Mouse (Mus musculus) kidney, embryonic 14.5 days (tissue): ENCODE measurements around the gene Gadl1. TPM values are rescaled to one million over a fixed set of nuclear protein-coding genes. Genes with fewer than 3 reads are reported as not detected.
A peak's percentile ranks its signal among the peaks of the same experiment; 100 is the strongest.

Experiments used
- ATAC-seq: fragments of 200-750 bp; cut with Nextera tagmentation; 2 replicates; pipeline ENCODE4 v1.8.0; 2017; ENCODE audit warnings: moderate number of reproducible peaks, mild to moderate bottlenecking, moderate TSS enrichment, moderate library complexity; ENCODE audit not compliant: low FRiP score, low TSS enrichment
- H3K27ac ChIP-seq: fragments of 300-500 bp; sonication (generic); 2 replicates; pipeline ENCODE4 v1.5.1; 2014; ENCODE audit warnings: low read depth, mild to moderate bottlenecking, low read length, moderate library complexity, mixed read lengths
- H3K27me3 ChIP-seq: fragments of 300-500 bp; sonication (generic); 2 replicates; pipeline ENCODE4 v1.6.1; 2014; ENCODE audit warnings: mild to moderate bottlenecking, low read length; ENCODE audit not compliant: control insufficient read depth, insufficient read depth
- H3K36me3 ChIP-seq: fragments of 300-500 bp; sonication (generic); 2 replicates; pipeline ENCODE4 v1.6.1; 2014; ENCODE audit warnings: low read length, mixed read lengths; ENCODE audit not compliant: control insufficient read depth, insufficient read depth
- H3K4me1 ChIP-seq: fragments of 300-500 bp; sonication (generic); 2 replicates; pipeline ENCODE4 v1.6.1; 2014; ENCODE audit warnings: low read length, mixed read lengths; ENCODE audit not compliant: control insufficient read depth, insufficient read depth
- H3K4me2 ChIP-seq: fragments of 300-500 bp; sonication (generic); replicated peaks from 2 replicates; pipeline ENCODE4 v1.6.1; 2014; ENCODE audit warnings: low read depth, mild to moderate bottlenecking, low read length
- H3K4me3 ChIP-seq: fragments of 300-500 bp; sonication (generic); 2 replicates; pipeline ENCODE4 v1.5.1; 2014; ENCODE audit warnings: mild to moderate bottlenecking, low read length
- H3K9ac ChIP-seq: fragments of 300-500 bp; sonication (generic); 2 replicates; pipeline ENCODE4 v1.6.1; 2014; ENCODE audit warnings: low read depth, mild to moderate bottlenecking, low read length, moderate library complexity
- H3K9me3 ChIP-seq: fragments of 300-500 bp; sonication (generic); 2 replicates; pipeline ENCODE4 v1.6.1; 2016; ENCODE audit warnings: low read length; ENCODE audit not compliant: control insufficient read depth
- WGBS: fragments of 180-500 bp; shearing (Covaris S2); extraction: QIAGEN DNeasy Blood & Tissue Kit; methylation state at CpG from one replicate; pipeline ENCODE4 v1.1.7; 2014; 5-methylcytosine and 5-hydroxymethylcytosine counted together
- polyA plus RNA-seq: library from polyadenylated mRNA; unstranded; fragments of >200 nt; fragmentation: Nextera tagmentation; extraction: Ambion mirVana; gene quantifications from 2 replicates; pipeline ENCODE4 v1.2.1, GENCODE M21; 2014

Gene Gadl1
- polyA plus RNA-seq, 1 experiment from 2014 or later, result 0.60 TPM

DNA sequence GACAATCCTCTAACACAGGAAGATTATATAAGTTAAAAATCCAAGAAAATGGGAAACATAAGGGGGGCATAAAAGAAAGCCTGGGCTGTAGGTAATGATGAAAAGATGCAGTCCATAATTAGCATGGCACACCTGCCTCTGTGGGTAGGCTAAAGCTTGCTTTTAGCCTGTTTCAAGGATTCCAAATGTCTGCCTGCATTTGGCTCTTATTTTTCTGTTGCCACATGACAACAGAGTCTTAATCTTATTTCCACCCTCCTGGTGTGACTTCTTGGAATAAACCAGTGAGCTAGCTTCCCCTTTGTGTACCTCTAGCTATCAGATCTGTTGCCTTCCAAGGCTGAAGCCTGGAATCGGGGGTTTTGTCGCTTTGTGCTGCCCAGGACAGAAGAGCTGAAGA is 69.2 kb downstream of the Gadl1 start:
- H3K9me3 ChIP-seq, result no peaks in the 10 kb centered on the region
- no peak overlapping the region for H3K9ac ChIP-seq
- WGBS, result 82% methylated on average over 2 of the region's 2 CpGs
- H3K4me1 ChIP-seq, result no peaks in the 10 kb centered on the region
- H3K36me3 ChIP-seq, result no peaks in the 10 kb centered on the region
- H3K27me3 ChIP-seq, result no peaks in the 10 kb centered on the region
- H3K27ac ChIP-seq, result no peak overlapping the region
- H3K4me2 ChIP-seq, result no peak overlapping the region
- no peak for ATAC-seq
- H3K4me3 ChIP-seq, result no peak overlapping the region

DNA sequence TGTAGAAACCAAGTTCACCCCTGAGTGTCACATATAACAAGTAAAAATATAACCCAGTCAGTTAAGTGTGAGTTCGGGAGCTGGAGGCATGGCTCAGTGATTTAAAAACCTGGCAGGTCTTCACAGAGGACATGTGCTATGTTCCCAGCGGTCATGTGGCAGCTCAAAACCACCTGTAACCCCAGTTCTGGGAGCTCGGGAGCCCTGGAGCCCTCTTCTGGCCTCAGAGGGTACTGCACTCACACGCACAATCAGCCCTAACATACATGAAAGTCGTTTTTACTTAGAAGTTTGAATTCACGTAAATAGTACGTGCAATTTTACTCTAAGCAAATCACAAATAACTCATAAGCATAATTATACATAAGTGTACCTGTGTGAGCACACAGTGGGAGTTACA is 81.4 kb downstream of the Gadl1 start:
- WGBS, result 91% methylated on average over 7 of the region's 7 CpGs
- Histone ChIP-seq H3K4me1 (no peaks in the 10 kb centered on the region), H3K4me3 (no peak overlapping the region), H3K9ac (no peak overlapping the region), H3K9me3 (no peaks in the 10 kb centered on the region), H3K36me3 (no peaks in the 10 kb centered on the region), H3K27ac (no peak overlapping the region), H3K27me3 (no peaks in the 10 kb centered on the region), H3K4me2 (no peak overlapping the region)
- no peak for ATAC-seq

DNA sequence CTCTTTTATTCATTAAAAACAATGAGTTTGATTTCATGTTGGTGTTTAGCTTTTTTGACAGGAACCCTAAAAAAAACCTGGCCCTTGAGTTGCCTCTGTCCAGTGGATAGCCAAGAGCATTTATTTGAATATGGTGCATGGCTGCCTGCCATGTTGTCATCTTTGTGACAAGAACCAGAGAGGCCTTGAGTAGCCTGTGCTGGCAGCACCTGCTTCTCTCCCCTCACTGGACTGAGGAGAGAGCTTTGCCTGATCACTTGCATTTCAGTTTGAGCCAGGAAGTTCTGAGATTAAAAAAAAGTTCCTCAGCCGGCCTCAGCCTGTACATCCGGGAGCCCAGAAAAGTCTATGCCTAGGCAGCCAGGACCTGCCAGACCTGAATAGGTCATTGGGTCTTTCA is 85.5 kb downstream of the Gadl1 start:
- Histone ChIP-seq H3K9me3 (no peaks in the 10 kb centered on the region), H3K4me3 (no peak overlapping the region), H3K27ac (no peak overlapping the region), H3K9ac (no peak overlapping the region), H3K4me1 (no peaks in the 10 kb centered on the region), H3K4me2 (no peak overlapping the region), H3K36me3 (no peaks in the 10 kb centered on the region), H3K27me3 (no peaks in the 10 kb centered on the region)
- WGBS, result 62% methylated on average over 2 of the region's 2 CpGs
- 0 out of 2 replicates have a peak, but pooled peaks have one; percentile 43 for ATAC-seq

DNA sequence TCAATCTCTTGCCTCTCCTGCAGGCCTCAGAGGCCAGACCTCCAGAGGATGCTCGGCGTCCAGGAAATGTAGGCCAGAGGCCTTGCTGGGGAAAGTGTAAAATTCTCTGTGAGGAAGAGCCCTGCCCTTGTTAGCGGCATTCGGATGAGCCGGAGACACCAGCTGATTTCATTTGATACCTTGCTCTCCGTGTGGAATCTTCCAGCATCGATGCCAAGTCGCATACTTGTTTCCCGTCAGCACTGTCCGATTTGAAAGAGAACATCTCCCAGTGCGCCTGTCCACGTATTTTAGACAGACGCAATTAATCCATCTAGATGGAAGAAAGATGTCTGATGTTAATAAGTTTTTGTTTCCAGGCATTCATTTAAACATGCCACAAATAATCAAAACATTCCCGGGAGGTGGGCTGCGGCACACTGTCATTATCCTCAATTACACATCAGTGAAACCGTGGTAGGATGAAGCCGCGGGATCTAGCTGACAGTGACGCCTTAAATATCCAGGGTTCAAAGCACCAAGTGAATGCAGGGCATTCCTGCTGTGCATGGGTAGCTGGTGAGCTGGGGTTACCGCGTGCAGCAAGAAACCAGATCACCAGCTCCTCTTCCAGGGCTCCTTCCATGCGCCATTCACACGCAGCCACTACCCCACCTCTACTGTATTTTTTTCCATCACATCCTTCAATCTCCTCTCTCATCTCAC is 86.8 kb downstream of the Gadl1 start:
- no peak for ATAC-seq
- WGBS, result 79% methylated on average over 23 of the region's 23 CpGs

DNA sequence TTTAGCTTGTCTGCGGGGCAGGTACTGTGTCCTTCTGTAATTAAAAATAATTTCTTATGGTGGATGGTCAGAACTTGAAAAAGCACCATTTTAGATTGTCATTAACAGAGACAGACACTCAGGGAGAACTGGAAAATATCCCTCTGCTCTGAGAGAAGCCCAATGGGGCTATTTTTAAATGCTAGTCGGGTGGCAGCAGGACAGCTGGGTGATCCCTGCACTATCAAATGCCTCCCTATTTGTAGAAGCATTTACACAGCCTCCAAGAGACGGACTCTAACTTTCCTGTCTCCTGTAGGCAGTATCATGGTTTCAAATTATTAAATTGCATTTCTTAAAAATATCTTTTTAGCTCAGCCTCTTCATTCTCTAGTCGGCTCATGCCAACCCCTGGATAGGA is 89.1 kb downstream of the Gadl1 start:
- 78% methylated on average over 4 of the region's 4 CpGs for WGBS
- H3K4me3 ChIP-seq, result no peak overlapping the region
- H3K36me3 ChIP-seq, result no peaks in the 10 kb centered on the region
- ATAC-seq, result no peak
- no peaks in the 10 kb centered on the region for H3K9me3 ChIP-seq
- no peak overlapping the region for H3K27ac ChIP-seq
- no peaks in the 10 kb centered on the region for H3K4me1 ChIP-seq
- H3K4me2 ChIP-seq, result no peak overlapping the region
- no peaks in the 10 kb centered on the region; the same call in 1 of the 2 replicates for H3K27me3 ChIP-seq
- no peak overlapping the region for H3K9ac ChIP-seq

More for the DNA sequence above, 86.8 kb downstream of the Gadl1 start:
- H3K9me3 ChIP-seq, result no peaks in the 10 kb centered on the region
- H3K9ac ChIP-seq, result no peak overlapping the region
- H3K27me3 ChIP-seq, result no peaks in the 10 kb centered on the region
- H3K27ac ChIP-seq, result no peak overlapping the region
- H3K36me3 ChIP-seq, result no peaks in the 10 kb centered on the region
- no peak overlapping the region for H3K4me2 ChIP-seq
- no peak overlapping the region for H3K4me3 ChIP-seq
- no peaks in the 10 kb centered on the region for H3K4me1 ChIP-seq

DNA sequence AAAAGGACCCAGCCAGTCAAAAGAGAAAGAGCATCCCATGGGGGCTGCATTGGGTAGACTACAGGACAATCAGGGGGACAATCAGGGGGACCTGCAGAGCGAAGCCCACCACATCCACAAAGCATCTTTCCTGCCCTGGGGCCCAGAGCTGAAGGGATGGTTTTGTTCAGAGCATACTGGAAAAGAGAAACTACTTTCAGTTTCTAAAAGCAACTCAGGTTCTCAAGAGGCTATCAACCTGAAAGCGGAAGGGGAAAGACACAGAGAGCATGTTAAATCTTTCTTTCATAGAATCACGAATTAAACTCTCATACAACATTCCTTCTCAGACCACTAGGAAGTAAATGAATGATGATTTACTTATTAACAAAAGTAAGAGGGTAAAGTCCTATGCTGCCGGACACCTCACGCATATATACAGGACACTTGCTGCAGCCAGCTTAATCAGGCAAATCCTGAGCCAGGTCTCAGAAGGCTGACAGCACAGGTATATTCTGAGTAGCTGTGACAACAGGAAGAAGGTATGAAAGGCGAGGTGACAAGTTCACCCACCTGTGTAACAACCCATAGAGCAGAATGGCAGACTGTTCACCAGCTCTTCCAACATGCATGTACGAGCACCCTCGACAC is 90.2 kb downstream of the Gadl1 start:
- Histone ChIP-seq H3K4me3 (no peak overlapping the region), H3K9ac (no peak overlapping the region), H3K4me1 (no peaks in the 10 kb centered on the region), H3K36me3 (no peaks in the 10 kb centered on the region), H3K9me3 (no peaks in the 10 kb centered on the region), H3K27me3 (no peaks in the 10 kb centered on the region; the same call in 1 of the 2 replicates), H3K27ac (no peak overlapping the region), H3K4me2 (no peak overlapping the region)
- 83% methylated on average over 8 of the region's 8 CpGs for WGBS
- ATAC-seq, result no peak

DNA sequence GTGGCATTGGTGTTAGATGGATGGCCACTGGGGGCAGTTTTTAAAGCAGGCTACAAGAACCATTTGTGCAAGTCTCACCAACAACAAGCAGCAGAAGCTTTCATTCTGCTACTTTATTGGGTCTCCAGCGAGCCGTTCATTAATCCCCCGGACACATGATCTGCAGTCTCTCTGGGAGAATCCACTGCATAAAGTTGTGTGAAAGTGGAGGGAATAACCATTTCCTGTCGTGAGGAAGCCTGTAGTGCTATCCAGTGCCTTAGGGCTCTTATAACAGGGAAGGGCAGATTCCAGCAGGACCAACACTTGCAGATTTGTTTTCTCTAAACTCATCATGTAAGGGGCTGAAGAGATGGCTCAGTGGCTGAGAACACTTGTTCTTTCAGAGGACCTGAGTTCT is 104.7 kb downstream of the Gadl1 start:
- H3K27ac ChIP-seq, result no peak overlapping the region
- no peaks in the 10 kb centered on the region for H3K9me3 ChIP-seq
- H3K27me3 ChIP-seq, result no peaks in the 10 kb centered on the region
- no peak for ATAC-seq
- WGBS, result 21% methylated on average over 4 of the region's 4 CpGs
- no peaks in the 10 kb centered on the region for H3K36me3 ChIP-seq
- no peak overlapping the region for H3K4me2 ChIP-seq
- H3K4me1 ChIP-seq, result no peaks in the 10 kb centered on the region
- no peak overlapping the region for H3K9ac ChIP-seq
- no peak overlapping the region for H3K4me3 ChIP-seq

DNA sequence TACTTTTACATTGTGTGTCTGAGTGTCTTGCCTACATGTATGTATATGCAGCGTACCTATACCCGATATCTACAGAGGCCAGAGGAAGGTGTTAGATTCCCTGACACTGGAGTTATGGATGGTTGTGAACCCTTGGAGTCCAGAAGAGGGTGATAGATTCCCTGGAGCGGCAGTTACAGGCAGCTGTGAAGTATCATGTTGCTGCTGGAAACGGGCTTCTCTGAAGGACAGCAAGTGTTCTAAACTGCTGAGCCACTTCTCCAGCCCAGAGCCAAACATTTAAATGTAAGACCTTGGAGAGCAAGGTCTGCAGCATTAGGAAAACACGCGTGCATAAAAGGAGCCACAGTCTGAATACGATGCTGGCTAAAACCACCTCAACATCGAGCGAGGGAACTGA is 107.0 kb downstream of the Gadl1 start:
- Histone ChIP-seq H3K9me3 (no peaks in the 10 kb centered on the region), H3K36me3 (no peaks in the 10 kb centered on the region), H3K27ac (no peak overlapping the region), H3K27me3 (no peaks in the 10 kb centered on the region), H3K4me2 (no peak overlapping the region), H3K9ac (no peak overlapping the region), H3K4me3 (no peak overlapping the region), H3K4me1 (no peaks in the 10 kb centered on the region)
- WGBS, result 41% methylated on average over 9 of the region's 9 CpGs
- no peak for ATAC-seq

DNA sequence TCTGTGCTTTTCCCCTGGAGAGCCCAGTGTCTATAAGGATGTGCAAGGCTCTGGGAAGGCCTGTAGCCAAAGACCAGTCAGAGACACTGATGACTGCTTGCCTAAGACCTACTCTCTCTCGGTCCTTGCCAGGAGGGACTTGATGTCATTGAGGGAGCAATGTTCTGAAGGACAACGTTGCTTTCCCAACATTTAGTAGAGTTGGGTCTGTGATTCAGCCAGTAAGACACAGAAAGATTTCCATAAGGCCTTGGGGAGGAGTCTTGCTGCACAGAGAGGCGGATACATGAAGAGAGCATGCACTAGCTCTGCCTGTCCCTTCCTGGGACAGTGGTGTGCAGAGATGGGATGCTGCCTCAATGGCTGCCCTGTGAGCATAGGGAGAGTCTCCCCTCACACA is 107.8 kb downstream of the Gadl1 start:
- Histone ChIP-seq H3K9ac (no peak overlapping the region), H3K9me3 (no peaks in the 10 kb centered on the region), H3K27me3 (no peaks in the 10 kb centered on the region), H3K27ac (no peak overlapping the region), H3K4me3 (no peak overlapping the region), H3K4me1 (no peaks in the 10 kb centered on the region), H3K4me2 (no peak overlapping the region), H3K36me3 (no peaks in the 10 kb centered on the region)
- 85% methylated on average over 3 of the region's 3 CpGs for WGBS
- no peak for ATAC-seq
